Mouse (Mus musculus) testis, postnatal 10 days (tissue): ENCODE measurements at regions not wholly inside any gene's neighbourhood (a gene's known extent, or its start where the extent isn't known, plus 50 kb on each side); places are given as distances from the start of the nearest gene placed in this dataset.

Experiments used
- DNase-seq: peaks from one replicate; pipeline ENCODE4 v3.0.0; 2021; ENCODE audit warnings: low spot score

GRCm38 (mm10) chr17:63575316-63576007 is 75.6 kb upstream of the Fbxl17 start:
- DNase-seq: peak; percentile 42

- no peak for DNase-seq
Observed at GRCm38 (mm10) chr17:63582870-63583269, 83.1 kb upstream of the Fbxl17 start.

- no peak for DNase-seq
Observed at GRCm38 (mm10) chr17:63607021-63607751, 107.4 kb upstream of the Fbxl17 start.

GRCm38 (mm10) chr17:63622726-63623125 is 122.9 kb upstream of the Fbxl17 start:
- DNase-seq: no peak

- no peak for DNase-seq
Observed at GRCm38 (mm10) chr17:63637598-63637997, 137.8 kb upstream of the Fbxl17 start.

GRCm38 (mm10) chr17:63644390-63644789 is 144.6 kb upstream of the Fbxl17 start:
- DNase-seq: peak; percentile 55

GRCm38 (mm10) chr17:63657687-63658086 is 157.9 kb upstream of the Fbxl17 start:
- DNase-seq: no peak

GRCm38 (mm10) chr17:63660841-63661481 is 161.1 kb upstream of the Fbxl17 start:
- DNase-seq: peak; percentile 46

GRCm38 (mm10) chr17:63661584-63661983 is 161.8 kb upstream of the Fbxl17 start:
- DNase-seq: peak; percentile 47

- DNase-seq: no peak
Observed at GRCm38 (mm10) chr17:63662251-63662650, 162.4 kb upstream of the Fbxl17 start.

GRCm38 (mm10) chr17:63676791-63677190 is 177.0 kb upstream of the Fbxl17 start:
- no peak for DNase-seq

GRCm38 (mm10) chr17:63677996-63678657 is 178.3 kb upstream of the Fbxl17 start:
- DNase-seq: no peak

GRCm38 (mm10) chr17:63680479-63680878 is 180.7 kb upstream of the Fbxl17 start:
- DNase-seq: no peak

- no peak for DNase-seq
Observed at GRCm38 (mm10) chr17:63683345-63683744, 179.5 kb upstream of the Fer start.

GRCm38 (mm10) chr17:63684026-63684425 is 178.8 kb upstream of the Fer start:
- no peak for DNase-seq

GRCm38 (mm10) chr17:63685956-63686355 is 176.9 kb upstream of the Fer start:
- no peak for DNase-seq

- no peak for DNase-seq
Observed at GRCm38 (mm10) chr17:63686361-63686760, 176.5 kb upstream of the Fer start.

GRCm38 (mm10) chr17:63689291-63689690 is 173.6 kb upstream of the Fer start:
- peak; percentile 53 for DNase-seq

- DNase-seq: peak; percentile 11
Observed at GRCm38 (mm10) chr17:63690829-63691689, 171.8 kb upstream of the Fer start.

- DNase-seq: no peak
Observed at GRCm38 (mm10) chr17:63691690-63691968, 171.2 kb upstream of the Fer start.

- DNase-seq: no peak
Observed at GRCm38 (mm10) chr17:63693274-63693673, 169.6 kb upstream of the Fer start.

- no peak for DNase-seq
Observed at GRCm38 (mm10) chr17:63699537-63699936, 163.3 kb upstream of the Fer start.
